Mouse (Mus musculus) forebrain, embryonic 14.5 days (tissue): ENCODE results near the gene Defb20. TPM values are rescaled to one million over a fixed set of nuclear protein-coding genes. Genes with fewer than 3 reads are reported as not detected.

Experiments used
- ATAC-seq: fragments of 200-750 bp; cut with Nextera tagmentation; 2 replicates; pipeline ENCODE4 v1.8.0; 2017; ENCODE audit warnings: mild to moderate bottlenecking, moderate library complexity
- DNase-seq: peaks from one replicate; pipeline ENCODE4 v3.0.0-alpha.2; 2015; ENCODE audit warnings: low spot score
- H3K27ac ChIP-seq: fragments of 300-500 bp; sonication (generic); 2 replicates; pipeline ENCODE4 v1.5.1; 2014; ENCODE audit warnings: low read depth, mild to moderate bottlenecking, control low read depth, low read length, moderate library complexity
- H3K27me3 ChIP-seq: fragments of 300-500 bp; sonication (generic); replicated peaks from 2 replicates; pipeline ENCODE4 v1.6.1; 2014; ENCODE audit warnings: low read length, control low read depth, mixed read lengths; ENCODE audit not compliant: control insufficient read depth, insufficient read depth
- H3K36me3 ChIP-seq: fragments of 300-500 bp; sonication (generic); 2 replicates; pipeline ENCODE4 v1.6.1; 2014; ENCODE audit warnings: low read length, control low read depth; ENCODE audit not compliant: control insufficient read depth, insufficient read depth
- H3K4me1 ChIP-seq: fragments of 300-500 bp; sonication (generic); 2 replicates; pipeline ENCODE4 v1.6.1; 2014; ENCODE audit warnings: antibody characterized with exemption, low read length, control low read depth; ENCODE audit not compliant: control insufficient read depth, insufficient read depth
- H3K4me2 ChIP-seq: fragments of 300-500 bp; sonication (generic); 2 replicates; pipeline ENCODE4 v1.6.1; 2014; ENCODE audit warnings: mild to moderate bottlenecking, control low read depth, low read length
- H3K4me3 ChIP-seq: fragments of 300-500 bp; sonication (generic); 2 replicates; pipeline ENCODE4 v1.5.1; 2014; ENCODE audit warnings: low read depth, low read length, control low read depth
- H3K9ac ChIP-seq: fragments of 300-500 bp; sonication (generic); 2 replicates; pipeline ENCODE4 v1.6.1; 2014; ENCODE audit warnings: mild to moderate bottlenecking, low read length, control low read depth, moderate library complexity
- H3K9me3 ChIP-seq: fragments of 300-500 bp; sonication (generic); replicated peaks from 2 replicates; pipeline ENCODE4 v1.6.1; 2016; ENCODE audit warnings: low read length, control low read depth, mixed read lengths; ENCODE audit not compliant: control insufficient read depth
- WGBS: fragments of 180-500 bp; shearing (Covaris S2); extraction: QIAGEN DNeasy Blood & Tissue Kit; methylation state at CpG from one replicate; pipeline ENCODE4 v1.1.7; 2014; 5-methylcytosine and 5-hydroxymethylcytosine counted together
- polyA plus RNA-seq: library from polyadenylated mRNA; unstranded; fragments of >200 nt; fragmentation: Nextera tagmentation; extraction: Ambion mirVana; gene quantifications from 2 replicates; pipeline ENCODE4 v1.2.1, GENCODE M21; 2014

Defb20 gene
- polyA plus RNA-seq, 1 experiment from 2014 or later = not detected

- H3K4me3 ChIP-seq = no peak overlapping the region
- no peaks in the 10 kb centered on the region for H3K9me3 ChIP-seq
- ATAC-seq = no peak
- no peaks in the 10 kb centered on the region for H3K4me1 ChIP-seq
- H3K27ac ChIP-seq = no peak overlapping the region
- H3K4me2 ChIP-seq = no peak overlapping the region
- 81% methylated on average over 2 of the region's 2 CpGs for WGBS
- H3K9ac ChIP-seq = no peak overlapping the region
- H3K27me3 ChIP-seq = no peaks in the 10 kb centered on the region
- no peaks in the 10 kb centered on the region for H3K36me3 ChIP-seq
- no peak for DNase-seq
These were observed 30.2 kb upstream of the Defb20 start for GRCm38 (mm10) chr2:152446642-152447041.

- H3K27me3 ChIP-seq = no peaks in the 10 kb centered on the region
- no peak for ATAC-seq
- H3K4me2 ChIP-seq = no peak overlapping the region
- WGBS = 55% methylated on average over 5 of the region's 5 CpGs
- H3K27ac ChIP-seq = no peak overlapping the region
- no peaks in the 10 kb centered on the region for H3K9me3 ChIP-seq
- H3K4me1 ChIP-seq = no peaks in the 10 kb centered on the region
- no peaks in the 10 kb centered on the region for H3K36me3 ChIP-seq
- DNase-seq = no peak
- no peak overlapping the region for H3K4me3 ChIP-seq
- H3K9ac ChIP-seq = no peak overlapping the region
These were observed 29.4 kb upstream of the Defb20 start for GRCm38 (mm10) chr2:152447461-152447860.

- DNase-seq = peak; percentile 74
- Histone ChIP-seq H3K36me3 (no peaks in the 10 kb centered on the region), H3K4me1 (no peaks in the 10 kb centered on the region), H3K27me3 (no peaks in the 10 kb centered on the region), H3K4me3 (no peak overlapping the region), H3K9me3 (no peaks in the 10 kb centered on the region), H3K4me2 (no peak overlapping the region), H3K9ac (no peak overlapping the region), H3K27ac (no peak overlapping the region)
- 8% methylated on average over 5 of the region's 5 CpGs for WGBS
- 0 out of 2 replicates have a peak, but pooled peaks have one; percentile 34 for ATAC-seq
These were observed 26.6 kb upstream of the Defb20 start for GRCm38 (mm10) chr2:152450241-152450640.

- no peak for DNase-seq
- Histone ChIP-seq H3K4me2 (no peak overlapping the region), H3K27me3 (no peaks in the 10 kb centered on the region), H3K9ac (no peak overlapping the region), H3K36me3 (no peaks in the 10 kb centered on the region), H3K9me3 (no peaks in the 10 kb centered on the region), H3K27ac (no peak overlapping the region), H3K4me1 (no peaks in the 10 kb centered on the region), H3K4me3 (no peak overlapping the region)
- WGBS = 68% methylated on average over 4 of the region's 4 CpGs
- no peak for ATAC-seq
These were observed 24.6 kb upstream of the Defb20 start for GRCm38 (mm10) chr2:152452101-152452781.

GRCm38 (mm10) chr2:152459241-152459640 is 17.6 kb upstream of the Defb20 start:
- Histone ChIP-seq H3K9me3 (no peaks in the 10 kb centered on the region), H3K36me3 (no peaks in the 10 kb centered on the region), H3K4me3 (no peak overlapping the region), H3K9ac (no peak overlapping the region), H3K4me2 (no peak overlapping the region), H3K4me1 (no peaks in the 10 kb centered on the region), H3K27me3 (no peaks in the 10 kb centered on the region), H3K27ac (no peak overlapping the region)
- DNase-seq (peak; percentile 11), ATAC-seq (no peak)
- WGBS = 61% methylated on average over 13 of the region's 13 CpGs

GRCm38 (mm10) chr2:152464570-152465150 is 12.2 kb upstream of the Defb20 start, which contains the start of gene Defb23:
Defb23 (minus strand) TSS chr2:152464620.
- 93% methylated on average over 3 of the region's 3 CpGs for WGBS

GRCm38 (mm10) chr2:152470973-152471372 is 5.9 kb upstream of the Defb20 start:
- H3K27ac ChIP-seq = no peak overlapping the region
- no peak for ATAC-seq
- H3K27me3 ChIP-seq = no peaks in the 10 kb centered on the region
- no peak overlapping the region for H3K9ac ChIP-seq
- H3K36me3 ChIP-seq = no peaks in the 10 kb centered on the region
- DNase-seq = peak; percentile 72
- no peaks in the 10 kb centered on the region for H3K4me1 ChIP-seq
- H3K9me3 ChIP-seq = no peaks in the 10 kb centered on the region
- no peak overlapping the region for H3K4me2 ChIP-seq
- 31% methylated on average over 7 of the region's 7 CpGs for WGBS
- no peak overlapping the region for H3K4me3 ChIP-seq

More at GRCm38 (mm10) chr2:152464570-152465150, 12.2 kb upstream of the Defb20 start, which contains the start of gene Defb23:
- H3K4me1 ChIP-seq = no peaks in the 10 kb centered on the region
- H3K9ac ChIP-seq = no peak within 1 kb of the TSS
- no peak within 1 kb of the TSS for H3K4me2 ChIP-seq
- H3K27ac ChIP-seq = no peak within 1 kb of the TSS
- no peaks in the 10 kb centered on the region for H3K36me3 ChIP-seq
- H3K4me3 ChIP-seq = no peak within 1 kb of the TSS
- no peaks in the 10 kb centered on the region for H3K27me3 ChIP-seq
- DNase-seq (no peak), ATAC-seq (no peak)
- no peaks in the 10 kb centered on the region for H3K9me3 ChIP-seq

GRCm38 (mm10) chr2:152472434-152472833 is 4.4 kb upstream of the Defb20 start:
- ATAC-seq (no peak), DNase-seq (no peak)
- WGBS = 24% methylated on average over 3 of the region's 3 CpGs
- Histone ChIP-seq H3K4me1 (no peaks in the 10 kb centered on the region), H3K4me2 (no peak overlapping the region), H3K4me3 (no peak overlapping the region), H3K9ac (no peak overlapping the region), H3K36me3 (no peaks in the 10 kb centered on the region), H3K27ac (no peak overlapping the region), H3K27me3 (no peaks in the 10 kb centered on the region), H3K9me3 (no peaks in the 10 kb centered on the region)

- Histone ChIP-seq H3K9ac (no peak overlapping the region), H3K4me2 (no peak overlapping the region), H3K36me3 (no peaks in the 10 kb centered on the region), H3K4me3 (no peak overlapping the region), H3K9me3 (no peaks in the 10 kb centered on the region), H3K27ac (no peak overlapping the region), H3K27me3 (no peaks in the 10 kb centered on the region), H3K4me1 (no peaks in the 10 kb centered on the region)
- 88% methylated on average over 3 of the region's 3 CpGs for WGBS
- DNase-seq (no peak), ATAC-seq (no peak)
These were observed 4.0 kb downstream of the Defb20 start for GRCm38 (mm10) chr2:152480881-152481280.
